Mouse (Mus musculus): ENCODE results near the gene Il31ra. TPM values are rescaled to one million over a fixed set of nuclear protein-coding genes. Genes with fewer than 3 reads are reported as not detected.

The Il31ra gene
- polyA plus RNA-seq, 1 experiment from 2014 or later = not detected

DNA sequence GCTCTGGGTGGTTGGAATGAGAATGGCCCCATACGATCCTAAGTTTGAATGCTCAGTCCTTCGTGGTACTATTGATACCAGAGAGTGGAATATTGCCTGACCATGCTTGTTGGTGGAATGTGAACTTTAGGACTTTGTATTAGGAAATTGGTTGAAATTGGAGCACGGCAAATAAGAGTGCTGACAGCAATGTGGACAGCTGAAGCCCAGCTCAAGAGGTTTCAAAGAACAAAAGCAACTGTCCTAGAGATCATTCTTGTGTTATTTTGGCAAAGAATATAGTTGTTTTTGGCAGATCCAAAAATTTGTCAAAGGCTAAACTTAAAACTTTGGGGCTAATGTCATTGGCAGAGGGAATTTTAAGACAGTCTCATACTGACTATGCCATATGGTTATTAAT lies 14.4 kb upstream of the Il31ra start:
- 89% methylated on average over 3 of the region's 3 CpGs for WGBS
- no peak for ATAC-seq (ENCODE audit: low FRiP score, low TSS enrichment)
- Histone ChIP-seq H3K9me3 (ENCODE audit: control insufficient read depth, low read length) (no peaks in the 10 kb centered on the region), H3K9ac (replicated peaks; ENCODE audit: low read length) (no peak overlapping the region), H3K4me3 (replicated peaks; ENCODE audit: low read depth, low read length) (no peak overlapping the region), H3K4me2 (ENCODE audit: low read length) (no peak overlapping the region), H3K4me1 (ENCODE audit: control insufficient read depth, insufficient read depth, low read length) (no peaks in the 10 kb centered on the region), H3K36me3 (ENCODE audit: control insufficient read depth, insufficient read depth, low read length) (no peaks in the 10 kb centered on the region), H3K27me3 (ENCODE audit: control insufficient read depth, insufficient read depth, low read length) (no peaks in the 10 kb centered on the region), H3K27ac (replicated peaks; ENCODE audit: low read depth, low read length) (no peak overlapping the region)
- no peak for DNase-seq

DNA sequence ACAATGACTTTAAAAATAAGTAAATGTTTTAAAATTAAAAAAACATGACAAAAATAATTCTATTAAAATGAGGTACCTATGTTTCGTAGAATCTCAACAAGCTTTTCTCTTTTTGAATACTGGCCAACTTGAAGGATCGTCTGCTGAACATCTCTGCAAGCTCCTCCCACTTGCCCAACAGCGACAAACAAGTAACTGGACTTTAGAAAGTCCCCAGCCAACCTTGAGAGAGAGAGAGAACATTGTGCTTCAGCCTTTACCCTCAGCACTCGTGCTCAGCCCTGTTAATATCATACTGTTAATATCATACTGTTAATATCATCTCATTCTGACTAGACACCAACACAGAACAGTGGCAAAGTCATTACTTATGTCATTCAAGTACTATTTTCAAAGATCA lies 10.3 kb upstream of the Il31ra start:
- H3K4me1 ChIP-seq (ENCODE audit: control insufficient read depth, insufficient read depth, low read length) = no peaks in the 10 kb centered on the region
- H3K4me3 ChIP-seq (replicated peaks; ENCODE audit: low read depth, low read length) = no peak overlapping the region
- 70% methylated on average over 4 of the region's 4 CpGs for WGBS
- H3K36me3 ChIP-seq (ENCODE audit: control insufficient read depth, insufficient read depth, low read length) = no peaks in the 10 kb centered on the region
- no peak for DNase-seq
- H3K9ac ChIP-seq (replicated peaks; ENCODE audit: low read length) = no peak overlapping the region
- no peaks in the 10 kb centered on the region for H3K27me3 ChIP-seq (ENCODE audit: control insufficient read depth, insufficient read depth, low read length)
- no peak overlapping the region for H3K27ac ChIP-seq (replicated peaks; ENCODE audit: low read depth, low read length)
- no peak for ATAC-seq (ENCODE audit: low FRiP score, low TSS enrichment)
- H3K4me2 ChIP-seq (ENCODE audit: low read length) = no peak overlapping the region
- H3K9me3 ChIP-seq (ENCODE audit: control insufficient read depth, low read length) = no peaks in the 10 kb centered on the region

DNA sequence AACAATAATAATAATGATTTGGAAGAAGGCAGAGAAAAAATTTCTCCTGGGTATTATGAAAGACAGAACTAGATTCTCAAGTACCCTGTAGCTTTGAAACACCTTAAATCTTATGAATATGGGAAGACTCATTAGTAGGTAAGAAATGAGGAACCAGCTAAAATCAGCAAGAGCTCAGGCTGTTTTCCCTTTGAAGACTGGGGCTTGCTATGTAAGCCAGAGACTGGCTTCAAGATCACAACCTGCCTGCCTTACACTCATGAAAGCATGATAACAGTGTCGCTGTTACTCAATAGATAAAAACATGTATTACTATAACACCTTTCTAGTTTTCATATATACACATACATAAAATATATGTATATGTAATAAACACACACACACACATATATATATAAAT lies 9.7 kb upstream of the Il31ra start:
- no peak overlapping the region for H3K4me2 ChIP-seq (ENCODE audit: low read length)
- no peak overlapping the region for H3K27ac ChIP-seq (replicated peaks; ENCODE audit: low read depth, low read length)
- ATAC-seq (ENCODE audit: low FRiP score, low TSS enrichment) (no peak), DNase-seq (no peak)
- H3K4me3 ChIP-seq (replicated peaks; ENCODE audit: low read depth, low read length) = no peak overlapping the region
- no peaks in the 10 kb centered on the region for H3K4me1 ChIP-seq (ENCODE audit: control insufficient read depth, insufficient read depth, low read length)
- no peaks in the 10 kb centered on the region for H3K9me3 ChIP-seq (ENCODE audit: control insufficient read depth, low read length)
- H3K36me3 ChIP-seq (ENCODE audit: control insufficient read depth, insufficient read depth, low read length) = no peaks in the 10 kb centered on the region
- no peaks in the 10 kb centered on the region for H3K27me3 ChIP-seq (ENCODE audit: control insufficient read depth, insufficient read depth, low read length)
- H3K9ac ChIP-seq (replicated peaks; ENCODE audit: low read length) = no peak overlapping the region
- 90% methylated on average over 1 of the region's 1 CpGs for WGBS

DNA sequence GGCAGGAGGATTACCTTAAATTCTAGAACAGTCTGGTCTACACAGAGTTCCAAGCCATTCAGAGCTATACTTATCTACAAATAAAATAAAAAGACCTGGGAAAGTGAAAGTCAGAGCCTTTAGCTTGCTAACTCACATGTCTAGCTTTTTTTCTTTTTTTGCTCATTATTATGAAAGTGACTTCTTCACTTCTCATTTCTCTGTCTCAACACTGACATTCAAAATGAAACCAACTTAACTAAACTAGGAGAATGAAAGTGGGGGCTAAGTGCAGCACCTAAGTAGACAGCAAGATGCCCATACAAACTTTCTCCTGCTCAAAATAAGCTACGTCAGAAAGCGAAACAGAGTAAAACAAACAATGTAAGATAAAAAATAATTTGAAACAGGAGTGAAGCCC lies 8.4 kb upstream of the Il31ra start:
- Histone ChIP-seq H3K4me1 (ENCODE audit: control insufficient read depth, insufficient read depth, low read length) (no peaks in the 10 kb centered on the region), H3K9me3 (ENCODE audit: control insufficient read depth, low read length) (no peaks in the 10 kb centered on the region), H3K4me2 (ENCODE audit: low read length) (no peak overlapping the region), H3K36me3 (ENCODE audit: control insufficient read depth, insufficient read depth, low read length) (no peaks in the 10 kb centered on the region), H3K9ac (replicated peaks; ENCODE audit: low read length) (no peak overlapping the region), H3K4me3 (replicated peaks; ENCODE audit: low read depth, low read length) (no peak overlapping the region), H3K27ac (replicated peaks; ENCODE audit: low read depth, low read length) (no peak overlapping the region), H3K27me3 (ENCODE audit: control insufficient read depth, insufficient read depth, low read length) (no peaks in the 10 kb centered on the region)
- ATAC-seq (ENCODE audit: low FRiP score, low TSS enrichment) = no peak
- 95% methylated on average over 2 of the region's 2 CpGs for WGBS
- DNase-seq = no peak

DNA sequence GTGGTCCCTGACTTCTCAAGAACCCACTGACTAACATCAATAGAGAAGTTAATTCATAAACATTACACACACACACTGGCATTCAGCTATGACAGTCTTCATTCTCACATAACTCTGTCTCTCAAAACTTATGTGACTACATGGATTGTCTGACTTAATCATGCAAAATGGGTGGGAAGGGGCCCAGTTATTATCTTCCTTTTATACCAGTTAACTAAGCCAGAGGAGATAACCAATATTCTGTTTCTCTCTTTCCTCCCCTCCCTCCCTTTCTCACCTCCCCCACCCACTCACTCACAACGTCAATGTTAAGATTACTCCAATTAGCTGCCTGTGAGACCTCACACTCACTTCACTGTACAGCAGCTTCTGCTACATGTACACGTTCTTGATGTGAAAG lies 3.9 kb downstream of the Il31ra start:
- H3K4me3 ChIP-seq (replicated peaks; ENCODE audit: low read depth, low read length) = no peak overlapping the region
- H3K27me3 ChIP-seq (ENCODE audit: control insufficient read depth, insufficient read depth, low read length) = no peaks in the 10 kb centered on the region
- H3K4me1 ChIP-seq (ENCODE audit: control insufficient read depth, insufficient read depth, low read length) = no peaks in the 10 kb centered on the region
- H3K9me3 ChIP-seq (ENCODE audit: control insufficient read depth, low read length) = no peaks in the 10 kb centered on the region
- H3K36me3 ChIP-seq (ENCODE audit: control insufficient read depth, insufficient read depth, low read length) = no peaks in the 10 kb centered on the region
- H3K27ac ChIP-seq (replicated peaks; ENCODE audit: low read depth, low read length) = no peak overlapping the region
- WGBS = 72% methylated on average over 2 of the region's 2 CpGs
- no peak overlapping the region for H3K4me2 ChIP-seq (ENCODE audit: low read length)
- ATAC-seq (ENCODE audit: low FRiP score, low TSS enrichment) (no peak), DNase-seq (no peak)
- H3K9ac ChIP-seq (replicated peaks; ENCODE audit: low read length) = no peak overlapping the region

DNA sequence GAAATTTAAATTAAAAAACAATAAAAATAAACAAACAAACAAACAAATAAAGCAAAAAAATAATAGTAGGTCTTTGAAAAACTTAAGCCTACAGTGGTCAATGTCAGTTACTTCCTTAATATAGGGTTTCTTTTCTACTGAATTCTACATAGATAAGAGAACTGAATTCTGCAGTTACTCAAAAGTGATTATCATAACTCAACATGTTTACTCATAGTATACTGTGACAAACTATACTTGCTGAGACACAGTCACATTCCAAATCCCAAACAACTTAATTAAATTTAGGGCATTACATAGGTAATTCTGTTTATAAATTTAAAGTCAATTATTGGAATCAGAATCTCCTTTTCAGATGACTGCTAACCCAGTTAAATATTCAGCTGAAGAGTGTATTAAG lies 4.5 kb downstream of the Il31ra start:
- Histone ChIP-seq H3K9ac (replicated peaks; ENCODE audit: low read length) (no peak overlapping the region), H3K4me3 (replicated peaks; ENCODE audit: low read depth, low read length) (no peak overlapping the region), H3K27me3 (ENCODE audit: control insufficient read depth, insufficient read depth, low read length) (no peaks in the 10 kb centered on the region), H3K4me2 (ENCODE audit: low read length) (no peak overlapping the region), H3K27ac (replicated peaks; ENCODE audit: low read depth, low read length) (no peak overlapping the region), H3K36me3 (ENCODE audit: control insufficient read depth, insufficient read depth, low read length) (no peaks in the 10 kb centered on the region), H3K9me3 (ENCODE audit: control insufficient read depth, low read length) (no peaks in the 10 kb centered on the region), H3K4me1 (ENCODE audit: control insufficient read depth, insufficient read depth, low read length) (no peaks in the 10 kb centered on the region)
- no peak for ATAC-seq (ENCODE audit: low FRiP score, low TSS enrichment)
- DNase-seq = no peak

DNA sequence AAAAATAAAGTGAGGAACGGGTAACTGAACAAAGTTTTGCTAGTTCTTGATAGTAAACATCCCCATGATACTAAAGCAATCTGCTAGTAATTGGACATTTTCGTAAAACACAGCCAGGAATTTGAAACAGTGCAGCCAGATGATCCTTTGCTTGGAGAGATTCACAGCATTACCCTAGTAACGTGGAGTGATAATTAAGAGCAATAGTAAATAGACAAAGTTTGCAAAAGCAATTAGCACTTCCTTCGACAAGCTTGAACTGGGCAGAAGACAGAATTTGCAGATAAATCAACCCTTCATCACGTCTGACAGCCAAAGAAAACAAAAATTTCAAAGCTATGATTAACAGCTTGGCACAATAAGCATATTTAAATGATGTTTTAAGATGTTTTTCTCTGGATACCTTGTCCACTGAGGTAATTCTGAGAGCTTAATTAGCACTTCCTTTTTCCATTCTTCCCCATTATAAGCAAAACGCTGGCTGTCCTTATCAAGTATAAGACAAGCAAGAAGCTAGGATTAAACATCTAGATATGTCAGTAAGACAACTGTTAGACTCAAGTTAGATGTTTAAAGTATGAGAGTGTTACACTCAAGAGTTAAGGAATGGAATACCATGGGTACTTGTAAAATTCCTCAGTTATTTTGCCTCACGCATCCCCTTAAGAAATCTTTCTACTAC lies 9.5 kb downstream of the Il31ra start:
- H3K9ac ChIP-seq (replicated peaks; ENCODE audit: low read length) = no peak overlapping the region
- ATAC-seq (ENCODE audit: low FRiP score, low TSS enrichment) (no peak), DNase-seq (no peak)
- H3K9me3 ChIP-seq (ENCODE audit: control insufficient read depth, low read length) = no peaks in the 10 kb centered on the region
- H3K4me1 ChIP-seq (ENCODE audit: control insufficient read depth, insufficient read depth, low read length) = no peaks in the 10 kb centered on the region
- H3K4me2 ChIP-seq (ENCODE audit: low read length) = no peak overlapping the region
- WGBS = 81% methylated on average over 7 of the region's 7 CpGs
- H3K27ac ChIP-seq (replicated peaks; ENCODE audit: low read depth, low read length) = no peak overlapping the region
- H3K27me3 ChIP-seq (ENCODE audit: control insufficient read depth, insufficient read depth, low read length) = no peaks in the 10 kb centered on the region
- H3K4me3 ChIP-seq (replicated peaks; ENCODE audit: low read depth, low read length) = no peak overlapping the region
- H3K36me3 ChIP-seq (ENCODE audit: control insufficient read depth, insufficient read depth, low read length) = no peaks in the 10 kb centered on the region

DNA sequence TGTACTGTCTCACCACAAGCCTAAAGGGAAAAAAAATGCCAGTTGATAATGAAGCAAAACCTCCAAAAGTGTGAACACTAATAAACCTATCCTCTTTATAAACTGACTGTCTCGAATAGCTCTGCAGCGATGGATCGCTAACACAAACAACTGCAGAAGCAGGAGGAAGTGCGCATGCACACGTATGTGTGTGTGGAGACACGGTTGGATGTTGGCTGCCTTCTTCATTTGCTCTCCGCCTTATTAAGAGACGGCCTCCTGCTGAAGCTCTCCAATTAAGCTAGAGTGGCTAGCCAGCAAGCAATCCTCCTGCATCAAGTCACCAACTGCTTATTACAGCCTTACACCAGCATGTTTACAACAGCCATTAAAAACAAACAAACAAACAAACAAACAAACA lies 11.9 kb downstream of the Il31ra start:
- Histone ChIP-seq H3K27me3 (ENCODE audit: control insufficient read depth, insufficient read depth, low read length) (no peaks in the 10 kb centered on the region), H3K4me2 (ENCODE audit: low read length) (no peak overlapping the region), H3K9ac (replicated peaks; ENCODE audit: low read length) (no peak overlapping the region), H3K4me3 (replicated peaks; ENCODE audit: low read depth, low read length) (no peak overlapping the region), H3K27ac (replicated peaks; ENCODE audit: low read depth, low read length) (no peak overlapping the region), H3K4me1 (ENCODE audit: control insufficient read depth, insufficient read depth, low read length) (no peaks in the 10 kb centered on the region), H3K36me3 (ENCODE audit: control insufficient read depth, insufficient read depth, low read length) (no peaks in the 10 kb centered on the region), H3K9me3 (ENCODE audit: control insufficient read depth, low read length) (no peaks in the 10 kb centered on the region)
- DNase-seq (no peak), ATAC-seq (ENCODE audit: low FRiP score, low TSS enrichment) (no peak)
- WGBS = 97% methylated on average over 8 of the region's 8 CpGs

DNA sequence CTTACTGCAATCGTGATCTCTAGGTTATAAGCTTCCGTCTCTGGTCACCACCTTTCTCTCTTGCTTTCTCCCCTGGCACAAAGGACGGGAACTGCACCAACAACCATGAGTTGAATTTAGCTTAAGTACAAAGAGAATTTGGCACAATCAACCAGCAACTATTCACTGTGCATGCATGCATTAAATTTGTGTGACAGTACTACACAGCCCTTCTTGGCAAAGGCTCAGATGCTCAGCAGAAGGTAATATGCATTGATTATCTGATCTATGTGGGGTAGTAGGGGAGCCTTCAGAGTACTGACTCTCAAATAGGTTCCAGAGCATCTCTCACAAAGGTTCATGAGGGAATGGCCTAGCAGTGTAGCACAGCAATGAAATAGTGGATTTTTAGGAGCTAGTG lies 12.4 kb downstream of the Il31ra start:
- H3K27me3 ChIP-seq (ENCODE audit: control insufficient read depth, insufficient read depth, low read length) = no peaks in the 10 kb centered on the region
- H3K9me3 ChIP-seq (ENCODE audit: control insufficient read depth, low read length) = no peaks in the 10 kb centered on the region
- H3K9ac ChIP-seq (replicated peaks; ENCODE audit: low read length) = no peak overlapping the region
- 63% methylated on average over 3 of the region's 3 CpGs for WGBS
- H3K4me2 ChIP-seq (ENCODE audit: low read length) = no peak overlapping the region
- DNase-seq (no peak), ATAC-seq (ENCODE audit: low FRiP score, low TSS enrichment) (no peak)
- H3K4me3 ChIP-seq (replicated peaks; ENCODE audit: low read depth, low read length) = no peak overlapping the region
- no peaks in the 10 kb centered on the region for H3K4me1 ChIP-seq (ENCODE audit: control insufficient read depth, insufficient read depth, low read length)
- no peak overlapping the region for H3K27ac ChIP-seq (replicated peaks; ENCODE audit: low read depth, low read length)
- H3K36me3 ChIP-seq (ENCODE audit: control insufficient read depth, insufficient read depth, low read length) = no peaks in the 10 kb centered on the region
